Mouse (Mus musculus) gastrocnemius, postnatal 25 days (tissue): ENCODE data around the gene Rps28. TPM values are rescaled to one million over a fixed set of nuclear protein-coding genes. Genes with fewer than 3 reads are reported as not detected.
"Not testable (repeated sequence)": the region's sequence is repeated elsewhere in the genome, so short reads cannot be mapped to it uniquely, and the experiment has no call there.

Experiments used
- DNase-seq: peaks from one replicate; pipeline ENCODE4 v3.0.0; 2022
- long read RNA-seq, 2 experiments: library from polyadenylated mRNA; stranded (forward); transcript quantifications; one replicate each; pipeline ENCODE4 v2.0.0; 2021
- total RNA-seq, 2 experiments: library from RNA; stranded (reverse); gene quantifications; 1 replicate in 1 of 2; 2 replicates in 1 of 2; pipeline ENCODE4 v1.2.3; 2021

The Rps28 gene
- 100 to 1,000 TPM; 538 to 612 TPM for total RNA-seq
- long read RNA-seq, experiment 1, transcript Rps28-205 (4 exons, 382 nt): major isoform, 507 of 692 reads
- long read RNA-seq, experiment 1, transcript Rps28-201 (4 exons, 392 nt): minor isoform, 166 of 692 reads
- long read RNA-seq, experiment 1, partial matches to known transcripts: 8 of 692 reads
- long read RNA-seq, experiment 1, other reads (novel, unspliced or antisense): 6 of 692 reads
- long read RNA-seq, experiment 2, transcript Rps28-201 (4 exons, 392 nt): minor isoform, 108 of 419 reads
- long read RNA-seq, experiment 2, transcript Rps28-205 (4 exons, 382 nt): major isoform, 301 of 419 reads
- long read RNA-seq, experiment 2, partial matches to known transcripts: 6 of 419 reads
- long read RNA-seq, experiment 2, other reads (novel, unspliced or antisense): 2 of 419 reads

DNA sequence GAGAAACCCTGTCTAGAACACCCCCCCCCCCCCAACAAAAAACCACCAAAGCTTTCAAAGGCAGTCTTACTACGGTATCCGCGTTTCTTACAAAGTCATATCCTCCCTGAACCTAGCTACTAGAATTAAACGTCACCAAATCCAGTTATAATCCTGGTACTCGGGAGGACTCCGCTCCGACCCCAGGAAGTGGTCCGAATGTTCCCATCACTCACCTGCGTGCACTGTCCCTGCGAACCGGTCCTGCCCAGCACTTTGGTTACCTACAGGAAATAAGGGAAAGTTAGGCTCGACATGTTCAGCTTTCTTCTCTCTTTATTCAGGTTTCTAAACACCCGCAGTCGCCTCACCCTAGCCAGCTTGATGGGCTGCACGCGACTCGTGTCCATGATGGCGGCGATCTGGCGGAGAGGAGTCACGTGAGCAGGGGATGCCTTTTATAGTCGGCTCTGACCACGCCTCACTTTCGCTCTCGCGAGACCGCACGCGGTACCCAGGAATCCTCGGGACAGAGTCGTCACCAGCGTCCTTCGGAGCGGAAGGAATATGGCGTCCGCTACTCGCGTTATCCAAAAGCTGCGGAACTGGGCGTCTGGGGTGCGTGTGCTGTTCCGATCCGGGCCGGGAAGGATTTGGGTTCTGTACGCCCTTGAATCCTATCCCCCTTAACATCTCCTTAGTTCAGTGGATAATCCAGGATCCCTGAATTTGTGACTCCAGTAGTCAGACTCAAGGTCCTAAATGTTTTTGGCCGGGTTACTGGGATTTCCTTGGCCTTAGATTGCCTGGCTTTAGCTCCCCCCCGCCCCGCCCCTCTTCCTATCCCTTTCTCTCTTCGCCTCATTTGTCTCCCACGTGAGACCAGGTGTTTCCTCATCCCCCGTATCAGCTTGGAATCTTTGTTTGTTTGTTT, at the start of gene Rps28, which contains the start of gene Ndufa7:
Gene Rps28 (minus strand): TSS at position 479 of the 913 bp plus-strand sequence.
Gene Ndufa7 (plus strand): TSS at position 489 of the 913 bp plus-strand sequence.
- peak; percentile 96 for DNase-seq

GRCm38 (mm10) chr17:33873537-33873936, 49.2 kb upstream of the Rps28 start, which contains the start of gene Gm7029:
Gene Gm7029 (plus strand): TSS chr17:33873837.
- not testable (repeated sequence) for DNase-seq

GRCm38 (mm10) chr17:33865330-33866030, 41.1 kb upstream of the Rps28 start:
- DNase-seq: no peak

GRCm38 (mm10) chr17:33857816-33858215, 33.5 kb upstream of the Rps28 start:
- DNase-seq: no peak

GRCm38 (mm10) chr17:33851331-33851730, 27.0 kb upstream of the Rps28 start:
- no peak for DNase-seq

DNA sequence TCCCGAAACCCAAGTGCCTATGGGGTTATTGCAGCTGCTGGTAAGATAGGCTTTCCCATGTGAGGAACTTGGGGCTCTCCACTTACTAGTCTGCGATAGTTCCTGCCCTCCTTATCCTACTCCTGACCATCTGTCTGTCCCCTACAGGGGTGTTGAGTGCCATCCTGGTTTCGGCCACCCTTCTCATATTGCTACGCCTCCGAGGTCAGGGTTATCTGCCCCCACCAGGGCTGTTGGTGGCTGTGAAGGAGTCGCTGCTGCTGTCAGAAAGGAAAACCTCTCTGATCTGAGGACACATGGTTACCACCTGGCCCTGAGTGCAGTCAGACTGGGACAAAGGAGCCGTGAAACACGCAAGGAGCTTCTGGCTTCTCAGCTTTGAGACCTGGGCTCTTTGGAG, 23.8 kb upstream of the Rps28 start:
- no peak for DNase-seq

GRCm38 (mm10) chr17:33844196-33844595, 19.8 kb upstream of the Rps28 start:
- no peak for DNase-seq

DNA sequence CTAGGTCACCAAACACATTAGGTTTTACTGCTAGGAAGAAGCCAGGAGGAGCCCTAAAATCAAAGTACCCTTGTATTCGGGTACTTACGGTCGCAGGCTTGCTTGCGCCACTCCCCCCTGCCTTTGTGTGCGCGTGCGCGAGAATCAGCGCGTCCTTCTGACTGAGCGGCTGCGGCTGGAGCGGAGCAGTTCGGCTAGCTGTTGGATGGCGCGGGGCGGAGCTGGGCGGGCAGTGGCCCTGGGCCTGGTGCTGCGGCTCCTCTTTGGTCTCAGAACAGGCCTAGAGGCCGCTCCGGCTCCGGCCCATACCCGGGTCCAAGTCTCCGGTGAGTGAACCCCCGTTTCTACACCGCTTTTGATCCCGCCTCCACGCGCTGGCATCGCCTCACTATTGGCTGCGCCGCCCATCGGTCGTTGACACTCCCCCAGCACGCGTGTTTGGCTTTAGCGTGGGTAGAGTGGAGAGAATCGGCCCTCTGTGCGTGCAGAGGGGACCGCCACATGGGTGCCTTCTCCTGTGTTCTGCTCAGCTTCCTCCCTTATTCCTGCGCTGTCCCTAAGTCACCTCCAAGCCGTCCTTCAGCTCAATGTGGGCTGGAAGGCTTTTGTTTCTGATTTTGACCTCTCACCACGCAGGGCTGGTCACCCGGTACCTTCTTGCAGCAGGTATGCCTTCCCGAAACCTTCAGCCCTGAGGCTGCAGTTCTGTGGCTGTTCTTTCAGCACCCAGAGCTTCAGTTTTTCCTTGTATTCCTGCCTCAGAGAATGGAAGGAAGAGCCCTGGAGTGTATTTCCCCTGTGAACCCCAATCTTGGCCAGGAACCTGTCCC, 18.8 kb upstream of the Rps28 start, which contains the start of gene Cd320:
Gene Cd320 (plus strand): TSS at position 126 of the 830 bp plus-strand sequence.
- DNase-seq: peak; percentile 90

DNA sequence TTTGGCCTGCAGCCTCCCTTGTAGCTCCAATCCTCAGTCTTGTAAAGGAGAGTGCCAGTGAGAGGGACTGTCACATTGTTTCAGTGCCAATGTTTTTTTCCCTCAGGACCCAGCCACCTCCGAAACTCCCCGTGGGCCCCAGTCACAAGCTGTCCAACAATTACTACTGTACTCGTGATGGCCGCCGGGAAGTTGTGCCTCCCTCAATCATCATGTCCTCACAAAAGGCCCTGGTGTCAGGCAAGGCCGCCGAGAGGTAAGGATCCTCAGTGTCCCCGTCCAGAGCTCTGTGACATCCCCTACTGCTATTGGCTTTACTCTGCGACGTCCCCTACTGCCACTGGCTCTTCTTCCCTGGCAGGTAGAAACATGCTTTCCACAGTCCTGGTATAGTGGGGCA, 5.2 kb upstream of the Rps28 start:
- no peak for DNase-seq

- peak; percentile 58 for DNase-seq
Measured at GRCm38 (mm10) chr17:33828892-33829291, 4.5 kb upstream of the Rps28 start.

DNA sequence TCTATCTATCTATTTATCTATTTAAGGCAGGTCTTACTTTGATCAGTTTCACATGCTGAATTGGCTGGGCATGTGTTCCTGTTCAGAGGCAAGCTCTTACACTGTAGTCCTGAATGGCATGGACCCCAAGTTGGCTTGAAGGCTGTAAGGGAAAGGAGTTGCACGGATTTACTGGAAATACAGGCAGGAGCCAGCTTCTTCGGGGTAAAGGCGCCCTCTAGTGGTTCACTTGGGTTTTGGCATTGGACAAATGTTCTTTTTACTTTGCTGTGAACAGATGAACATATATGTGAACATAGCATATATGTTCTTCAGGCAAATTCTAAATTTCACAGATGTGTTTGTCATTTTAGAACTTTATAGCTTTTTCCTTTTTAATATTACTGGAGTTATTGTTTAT, 2.5 kb upstream of the Rps28 start:
- peak; percentile 45 for DNase-seq

DNA sequence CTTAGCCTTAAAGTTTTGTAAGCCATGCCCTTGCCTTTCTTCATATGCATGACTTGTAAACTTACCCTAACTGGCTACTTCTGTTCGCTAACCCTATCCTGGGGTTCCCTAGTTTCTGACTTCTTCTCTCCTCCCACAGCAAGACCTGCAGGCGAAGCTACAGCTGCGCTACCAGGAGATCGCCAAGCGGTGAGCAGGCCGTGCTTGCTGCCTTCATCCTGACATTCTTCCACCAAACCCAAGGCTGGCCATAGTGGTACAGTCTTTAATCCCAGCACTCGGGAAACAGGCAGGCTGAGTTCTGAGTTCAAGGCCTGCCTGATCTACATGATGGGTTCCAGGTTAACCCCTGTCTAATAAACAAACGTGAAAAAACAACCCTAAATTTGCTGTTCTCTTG, 1.1 kb upstream of the Rps28 start:
- no peak for DNase-seq

DNA sequence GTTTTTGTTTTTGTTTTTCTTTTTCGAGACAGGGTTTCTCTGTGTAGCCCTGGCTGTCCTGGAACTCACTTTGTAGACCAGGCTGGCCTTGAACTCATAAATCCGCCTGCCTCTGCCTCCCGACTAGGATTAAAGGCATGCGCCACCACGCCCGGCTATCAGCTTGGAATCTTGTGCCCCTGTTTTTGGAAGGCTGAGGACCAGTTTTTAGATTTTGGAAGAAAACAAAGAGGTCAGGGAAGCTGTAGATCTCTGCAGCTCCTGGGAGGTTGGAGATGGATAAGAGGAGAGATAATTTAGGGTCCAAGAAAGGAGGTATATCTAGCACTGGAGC, 602 bp upstream of the Rps28 start:
- DNase-seq: not testable (repeated sequence)

DNA sequence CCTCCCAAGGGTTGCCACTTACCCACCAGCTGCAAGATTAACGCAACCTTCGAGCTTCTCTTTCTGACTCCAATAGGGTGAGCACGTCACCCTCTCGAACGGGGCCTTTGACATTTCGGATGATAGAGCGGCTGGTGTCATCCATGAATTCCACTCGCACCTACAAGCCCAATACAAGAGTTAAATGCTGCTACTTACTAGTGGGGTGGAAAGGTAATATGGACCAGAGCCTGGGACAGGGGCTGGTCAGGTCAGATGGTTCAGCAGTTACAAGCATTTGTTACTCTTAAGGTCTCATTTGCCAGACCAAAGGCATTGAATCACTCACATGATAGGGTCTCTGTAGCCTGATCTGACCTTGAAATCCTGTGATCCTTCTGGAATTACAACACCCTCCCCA, 1.2 kb downstream of the Rps28 start:
- not testable (repeated sequence) for DNase-seq

- DNase-seq: no peak
Measured at GRCm38 (mm10) chr17:33822436-33822959, 1.9 kb downstream of the Rps28 start.

DNA sequence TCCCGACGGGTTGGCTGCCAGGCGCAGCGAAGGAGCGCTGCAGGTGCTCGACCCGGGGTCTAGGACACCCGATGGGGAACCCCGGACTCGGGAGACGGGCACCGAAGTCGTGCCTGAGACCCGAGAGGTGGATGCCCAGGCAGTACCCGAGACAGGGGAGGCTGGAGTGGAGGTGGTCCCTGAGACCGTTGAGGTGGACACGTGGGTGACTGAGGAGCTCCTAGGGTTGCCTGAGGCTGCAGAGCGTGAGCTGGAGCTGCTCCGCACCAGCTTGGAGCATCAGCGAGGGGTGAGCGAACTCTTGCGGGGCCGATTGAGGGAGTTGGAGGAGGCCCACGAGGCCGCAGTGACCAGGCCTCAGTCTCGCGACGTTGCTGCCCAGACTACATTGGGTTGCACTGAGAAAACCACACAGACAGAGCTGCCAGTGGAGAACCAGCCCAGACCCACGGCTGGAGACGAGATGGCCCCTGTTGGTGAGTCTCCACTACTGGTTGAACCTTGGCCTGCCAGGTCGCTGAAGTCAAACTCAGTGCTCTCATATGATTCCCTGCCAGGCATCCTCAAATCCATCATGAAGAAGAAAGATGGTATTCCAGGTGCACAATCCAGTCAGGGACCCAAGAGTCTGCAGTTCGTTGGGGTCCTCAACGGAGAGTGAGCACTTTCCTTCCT, 6.3 kb downstream of the Rps28 start:
- DNase-seq: no peak

DNA sequence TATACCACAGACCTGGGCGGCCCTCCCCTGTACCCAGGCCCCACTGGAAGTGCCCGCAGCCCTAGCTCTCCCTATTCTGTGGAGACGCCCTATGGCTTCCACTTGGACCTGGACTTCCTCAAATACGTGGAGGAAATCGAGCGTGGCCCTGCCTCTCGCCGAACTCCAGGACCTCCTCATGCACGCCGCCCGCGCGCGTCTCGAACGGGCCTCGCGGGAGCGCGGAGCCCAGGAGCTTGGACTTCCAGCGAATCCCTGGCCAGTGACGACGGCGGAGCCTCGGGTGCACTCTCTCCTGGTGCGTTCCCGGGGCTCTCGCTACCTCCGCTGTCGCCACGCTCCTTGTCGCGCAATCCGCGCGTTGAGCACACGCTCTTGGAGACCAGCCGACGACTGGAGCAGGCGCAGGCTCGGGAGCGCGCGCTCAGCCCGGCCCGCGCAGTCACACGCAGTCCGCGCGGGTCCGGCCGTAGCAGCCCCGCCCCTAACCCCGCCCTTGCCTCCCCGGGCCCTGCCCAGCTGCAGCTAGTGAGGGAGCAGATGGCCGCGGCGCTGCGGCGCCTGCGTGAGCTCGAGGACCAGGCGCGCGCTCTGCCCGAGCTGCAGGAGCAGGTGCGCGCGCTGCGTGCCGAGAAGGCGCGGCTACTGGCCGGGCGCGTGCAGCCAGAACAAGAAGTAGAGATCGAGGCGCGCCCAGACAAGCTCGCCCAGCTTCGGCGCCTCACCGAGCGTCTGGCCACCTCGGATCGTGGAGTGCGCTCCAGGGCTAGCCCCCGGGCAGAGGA, 7.0 kb downstream of the Rps28 start:
- peak; percentile 95 for DNase-seq

DNA sequence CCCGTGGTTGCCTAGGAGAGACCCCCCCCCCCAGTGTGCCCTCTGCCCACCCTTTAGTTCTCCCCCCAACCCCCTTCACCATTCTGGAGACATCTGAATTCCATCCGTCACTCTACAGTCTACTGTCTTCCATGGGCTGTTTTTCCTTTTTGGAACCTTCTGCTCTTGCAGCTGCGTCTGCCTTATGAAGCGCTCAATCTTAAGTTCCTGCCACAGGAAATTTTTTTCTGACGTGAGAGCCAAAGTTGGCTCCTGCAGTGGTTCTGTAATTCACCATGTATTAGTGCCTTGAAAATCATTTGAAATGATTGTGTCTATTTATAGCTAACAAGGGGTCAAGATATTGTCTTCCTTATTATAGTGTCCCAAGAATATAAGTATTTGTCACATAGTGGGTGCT, 7.8 kb downstream of the Rps28 start:
- no peak for DNase-seq

- no peak for DNase-seq
Measured at GRCm38 (mm10) chr17:33815399-33815798, 9.0 kb downstream of the Rps28 start.

GRCm38 (mm10) chr17:33812990-33813389, 11.4 kb downstream of the Rps28 start:
- DNase-seq: peak; percentile 57
